Mouse (Mus musculus) MEL (cell line): Measurements from ENCODE around the gene Rbms3.

Experiments used
- E2F4 ChIP-seq: IDR thresholded peaks from 2 replicates; pipeline ENCODE4 v1.6.1; 2011; ENCODE audit warnings: low read depth, low read length, improper control_type of control experiment, borderline replicate concordance
- EP300 ChIP-seq, 2 experiments: IDR thresholded peaks; 2 replicates each; pipeline ENCODE4 v1.6.1; 2011; ENCODE audit warnings: improper control_type of control experiment in 2 of 2, low read length in 2 of 2, low read depth in 1 of 2, mild to moderate bottlenecking in 1 of 2
- NRF1 ChIP-seq: IDR thresholded peaks from 2 replicates; pipeline ENCODE4 v1.6.1; 2014; ENCODE audit warnings: low read depth, mild to moderate bottlenecking, inconsistent platforms, low read length, improper control_type of control experiment, moderate library complexity; ENCODE audit not compliant: poor library complexity, insufficient read depth, severe bottlenecking
- SMC3 ChIP-seq: IDR thresholded peaks from 2 replicates; pipeline ENCODE4 v1.6.1; 2011; ENCODE audit warnings: low read depth, low read length, improper control_type of control experiment
- ZC3H11A ChIP-seq: IDR thresholded peaks from 2 replicates; pipeline ENCODE4 v1.6.1; 2012; ENCODE audit warnings: low read depth, mild to moderate bottlenecking, inconsistent platforms, low read length, improper control_type of control experiment

GRCm38 (mm10) chr9:117247311-117247980, 382.3 kb downstream of the Rbms3 start:
- TF ChIP-seq NRF1 (no peak), E2F4 (no peak), SMC3 (no peak), EP300 (IDR thresholded peaks at IDR 0.05; ENCODE audit: low read depth in 1 of 2, low read length in 2 of 2) (no peak), ZC3H11A (no peak)
